Mouse (Mus musculus) midbrain, embryonic 10.5 days (tissue): ENCODE data around the gene 1700113H08Rik. TPM values are rescaled to one million over a fixed set of nuclear protein-coding genes. Genes with fewer than 3 reads are reported as not detected.
A peak's percentile ranks its signal among the peaks of the same experiment; 100 is the strongest.

Experiments used
- DNase-seq: peaks from one replicate; pipeline ENCODE4 v3.0.0-alpha.2; 2017; ENCODE audit warnings: low spot score
- H3K27ac ChIP-seq: fragments of 300-500 bp; sonication (generic); replicated peaks from 2 replicates; pipeline ENCODE4 v1.5.1; 2016; ENCODE audit warnings: mild to moderate bottlenecking
- H3K27me3 ChIP-seq: fragments of 300-500 bp; sonication (generic); 2 replicates; pipeline ENCODE4 v1.6.1; 2016; ENCODE audit warnings: low read depth, mild to moderate bottlenecking; ENCODE audit not compliant: poor library complexity, severe bottlenecking
- H3K36me3 ChIP-seq: fragments of 300-500 bp; sonication (generic); 2 replicates; pipeline ENCODE4 v1.6.1; 2016; ENCODE audit warnings: mild to moderate bottlenecking, moderate library complexity
- H3K4me1 ChIP-seq: fragments of 300-500 bp; sonication (generic); 2 replicates; pipeline ENCODE4 v1.6.1; 2016
- H3K4me3 ChIP-seq: fragments of 300-500 bp; sonication (generic); 2 replicates; pipeline ENCODE4 v1.5.1; 2016; ENCODE audit warnings: mild to moderate bottlenecking, moderate library complexity
- H3K9me3 ChIP-seq: fragments of 300-500 bp; sonication (generic); replicated peaks from 2 replicates; pipeline ENCODE4 v1.6.1; 2016; ENCODE audit warnings: mild to moderate bottlenecking
- WGBS: fragments of 180-500 bp; shearing (Covaris S2); methylation state at CpG from one replicate; pipeline ENCODE4 v1.1.7; 2016; 5-methylcytosine and 5-hydroxymethylcytosine counted together
- polyA plus RNA-seq: library from polyadenylated mRNA; unstranded; fragments of >200 nt; fragmentation: Nextera tagmentation; extraction: Ambion mirVana; gene quantifications from 2 replicates; pipeline ENCODE4 v1.2.1, GENCODE M21; 2016

The 1700113H08Rik gene
- 0.20 and 0.36 TPM in 2 replicates for polyA plus RNA-seq

DNA sequence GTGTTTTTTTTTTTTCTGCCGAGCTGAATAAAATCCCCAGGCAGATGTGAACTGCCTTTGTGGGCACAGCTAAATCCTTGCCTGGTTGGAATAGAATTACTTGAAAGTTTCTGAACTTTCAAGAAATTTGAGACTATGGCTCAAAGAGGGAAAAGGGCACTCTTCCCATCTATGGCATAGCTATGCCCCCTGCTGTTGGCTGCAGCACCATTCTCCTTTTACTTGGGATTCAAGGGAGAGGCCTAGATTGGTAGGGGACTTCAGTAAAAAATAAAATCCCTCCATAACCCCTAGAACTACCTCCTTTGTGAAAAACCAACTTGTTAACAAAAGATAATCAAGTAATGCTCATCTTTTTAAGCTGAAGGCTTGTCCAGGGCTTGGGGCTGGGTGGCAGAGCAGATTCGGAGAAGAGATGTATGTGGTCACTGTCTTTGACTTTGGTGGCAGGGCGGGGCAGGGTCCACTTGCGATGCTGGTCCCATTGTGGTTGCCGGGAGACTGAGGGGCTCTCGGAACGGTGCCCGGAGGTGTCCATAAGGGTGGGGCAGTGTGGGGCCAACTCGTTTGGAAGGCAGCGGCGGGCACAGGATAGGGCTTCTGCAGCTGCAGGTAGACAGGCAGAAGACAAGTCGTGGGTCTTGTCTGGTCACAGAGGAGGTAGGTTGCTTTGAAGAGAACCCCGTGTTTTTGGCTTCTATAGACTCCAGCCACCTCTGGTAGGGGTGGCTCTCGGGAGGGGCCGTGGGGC, at the start of gene 1700113H08Rik:
Gene 1700113H08Rik (plus strand): TSS at position 546 of the 751 bp plus-strand sequence.
- peak; percentile 71 for DNase-seq
- H3K36me3 ChIP-seq = no peaks in the 10 kb centered on the region
- WGBS = 7% methylated on average over 15 of the region's 15 CpGs

DNA sequence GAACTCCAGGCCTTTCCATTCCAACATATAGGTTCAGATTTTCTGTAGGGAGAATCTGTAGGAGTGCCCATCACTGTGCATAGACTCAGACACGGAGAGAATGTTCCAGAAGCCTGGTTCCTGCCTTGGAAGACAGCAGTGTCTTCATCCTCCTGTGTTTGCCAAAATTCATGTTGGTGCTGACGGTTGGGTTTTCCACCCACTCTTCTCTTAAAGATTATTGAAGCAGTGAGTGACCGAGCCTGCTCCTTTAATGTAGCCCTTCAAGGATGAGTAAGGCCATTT, 49.7 kb upstream of the 1700113H08Rik start:
- 88% methylated on average over 3 of the region's 3 CpGs for WGBS
- no peak for DNase-seq
- no peaks in the 10 kb centered on the region for H3K9me3 ChIP-seq
- no peaks in the 10 kb centered on the region for H3K27me3 ChIP-seq
- H3K27ac ChIP-seq = no peak overlapping the region
- no peaks in the 10 kb centered on the region for H3K4me1 ChIP-seq
- H3K36me3 ChIP-seq = no peaks in the 10 kb centered on the region
- no peak overlapping the region for H3K4me3 ChIP-seq

More for the DNA sequence above, at the start of gene 1700113H08Rik:
- Histone ChIP-seq H3K4me1 (peaks cover 51% of the 10 kb centered on the region), H3K9me3 (no peaks in the 10 kb centered on the region), H3K27me3 (peaks cover 32% of the 10 kb centered on the region), H3K27ac (peak within 1 kb of the TSS; percentile 92), H3K4me3 (peak within 1 kb of the TSS; percentile 54)

- Histone ChIP-seq H3K9me3 (no peaks in the 10 kb centered on the region), H3K27me3 (no peaks in the 10 kb centered on the region), H3K4me1 (peaks cover 20% of the 10 kb centered on the region), H3K36me3 (no peaks in the 10 kb centered on the region), H3K4me3 (no peak overlapping the region), H3K27ac (no peak overlapping the region)
- no peak for DNase-seq
- 96% methylated on average over 7 of the region's 7 CpGs for WGBS
These were observed 45.8 kb upstream of the 1700113H08Rik start for GRCm38 (mm10) chr10:87012087-87012486.

- WGBS = 88% methylated on average over 7 of the region's 7 CpGs
- peaks cover 26% of the 10 kb centered on the region for H3K4me1 ChIP-seq
- DNase-seq = no peak
- H3K36me3 ChIP-seq = no peaks in the 10 kb centered on the region
- peaks cover 11% of the 10 kb centered on the region for H3K27me3 ChIP-seq
- H3K4me3 ChIP-seq = no peak overlapping the region
- H3K27ac ChIP-seq = no peak overlapping the region
- H3K9me3 ChIP-seq = no peaks in the 10 kb centered on the region
These were observed 43.4 kb upstream of the 1700113H08Rik start for GRCm38 (mm10) chr10:87014391-87014965.

DNA sequence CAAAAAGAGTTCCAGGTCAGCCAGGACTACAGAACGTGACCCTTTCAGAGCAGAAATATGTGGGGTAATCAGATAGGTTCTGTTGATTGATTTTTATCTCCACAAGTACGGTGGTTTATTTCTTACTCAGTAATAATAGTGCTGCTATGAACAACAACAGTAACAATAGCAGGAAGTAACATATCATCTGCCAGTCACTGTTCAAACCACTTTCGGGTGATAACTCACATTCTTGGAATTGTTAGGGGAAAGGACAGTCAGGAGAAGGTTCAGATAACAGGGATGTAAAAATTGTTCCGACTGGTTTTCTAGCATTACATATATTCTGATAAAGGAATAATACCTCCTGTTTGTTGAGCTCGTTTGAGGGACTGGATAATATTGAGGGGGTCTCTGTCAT, 42.4 kb upstream of the 1700113H08Rik start:
- peaks cover 11% of the 10 kb centered on the region for H3K27me3 ChIP-seq
- H3K9me3 ChIP-seq = no peaks in the 10 kb centered on the region
- H3K4me1 ChIP-seq = peaks cover 28% of the 10 kb centered on the region
- WGBS = 81% methylated on average over 5 of the region's 5 CpGs
- no peak overlapping the region for H3K4me3 ChIP-seq
- no peak for DNase-seq
- no peak overlapping the region for H3K27ac ChIP-seq
- H3K36me3 ChIP-seq = no peaks in the 10 kb centered on the region

GRCm38 (mm10) chr10:87016151-87016692, 41.6 kb upstream of the 1700113H08Rik start:
- Histone ChIP-seq H3K27ac (peak overlapping the region; percentile 70), H3K27me3 (peaks cover 19% of the 10 kb centered on the region), H3K36me3 (no peaks in the 10 kb centered on the region), H3K4me1 (peaks cover 28% of the 10 kb centered on the region), H3K9me3 (no peaks in the 10 kb centered on the region), H3K4me3 (no peak overlapping the region)
- peak; percentile 46 for DNase-seq
- 37% methylated on average over 9 of the region's 9 CpGs for WGBS

- H3K36me3 ChIP-seq = no peaks in the 10 kb centered on the region
- no peak for DNase-seq
- no peaks in the 10 kb centered on the region for H3K9me3 ChIP-seq
- no peak overlapping the region for H3K27ac ChIP-seq
- H3K27me3 ChIP-seq = peaks cover 20% of the 10 kb centered on the region
- WGBS = 76% methylated on average over 9 of the region's 9 CpGs
- peaks cover 28% of the 10 kb centered on the region for H3K4me1 ChIP-seq
- no peak overlapping the region for H3K4me3 ChIP-seq
These were observed 39.0 kb upstream of the 1700113H08Rik start for GRCm38 (mm10) chr10:87018876-87019275.

DNA sequence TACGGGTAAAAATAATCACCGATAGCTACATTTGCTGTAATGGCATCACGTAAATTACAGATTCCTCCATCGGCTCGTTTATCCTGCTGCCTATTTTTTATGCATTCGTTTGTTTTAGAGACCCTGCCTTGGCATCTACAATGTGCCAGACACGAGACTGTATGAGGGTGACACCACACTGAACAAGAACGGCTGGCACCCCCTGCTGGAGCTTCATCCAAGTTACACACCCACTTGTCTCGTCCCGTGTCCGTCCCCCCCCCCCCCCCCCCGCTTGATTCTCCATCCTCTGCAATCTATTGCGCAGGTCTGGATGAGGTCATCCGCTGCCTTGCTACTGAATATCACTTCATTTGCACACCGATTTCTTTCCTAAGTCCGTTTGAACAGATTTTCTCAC, 37.1 kb upstream of the 1700113H08Rik start:
- Histone ChIP-seq H3K4me1 (peaks cover 26% of the 10 kb centered on the region), H3K4me3 (no peak overlapping the region), H3K27me3 (peaks cover 20% of the 10 kb centered on the region), H3K36me3 (no peaks in the 10 kb centered on the region), H3K27ac (no peak overlapping the region), H3K9me3 (no peaks in the 10 kb centered on the region)
- WGBS = 74% methylated on average over 16 of the region's 16 CpGs
- DNase-seq = peak; percentile 35

GRCm38 (mm10) chr10:87024884-87025283, 33.0 kb upstream of the 1700113H08Rik start:
- peak; percentile 85 for DNase-seq
- H3K27me3 ChIP-seq = peaks cover 13% of the 10 kb centered on the region
- 3% methylated on average over 8 of the region's 10 CpGs for WGBS
- H3K27ac ChIP-seq = no peak overlapping the region
- no peaks in the 10 kb centered on the region for H3K36me3 ChIP-seq
- peaks cover 12% of the 10 kb centered on the region; the same call in 1 of the 2 replicates for H3K4me1 ChIP-seq
- no peaks in the 10 kb centered on the region for H3K9me3 ChIP-seq
- H3K4me3 ChIP-seq = no peak overlapping the region

DNA sequence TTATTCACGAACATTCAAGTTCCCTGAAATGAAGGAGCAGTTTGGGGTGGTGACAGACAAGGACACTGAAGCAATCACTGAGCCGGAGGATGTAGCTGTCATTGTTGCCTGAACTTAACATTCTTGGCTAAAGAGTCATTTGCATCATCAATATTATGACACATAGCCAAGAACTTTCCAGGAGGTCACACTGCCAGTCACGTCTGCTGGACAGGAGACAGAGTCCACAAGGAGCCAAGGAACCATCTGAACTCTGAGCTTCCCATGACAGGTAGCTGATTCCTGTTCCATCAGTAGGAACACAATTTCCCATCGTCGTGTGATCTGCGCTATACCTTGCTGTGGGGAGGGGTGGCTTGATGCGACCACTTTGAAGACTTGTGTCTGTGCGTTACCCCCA, 25.1 kb upstream of the 1700113H08Rik start:
- 91% methylated on average over 8 of the region's 8 CpGs for WGBS
- H3K9me3 ChIP-seq = no peaks in the 10 kb centered on the region
- H3K36me3 ChIP-seq = no peaks in the 10 kb centered on the region
- no peak overlapping the region for H3K4me3 ChIP-seq
- DNase-seq = no peak
- peaks cover 29% of the 10 kb centered on the region for H3K4me1 ChIP-seq
- no peak overlapping the region for H3K27ac ChIP-seq
- H3K27me3 ChIP-seq = peaks cover under 1% of the 10 kb centered on the region

DNA sequence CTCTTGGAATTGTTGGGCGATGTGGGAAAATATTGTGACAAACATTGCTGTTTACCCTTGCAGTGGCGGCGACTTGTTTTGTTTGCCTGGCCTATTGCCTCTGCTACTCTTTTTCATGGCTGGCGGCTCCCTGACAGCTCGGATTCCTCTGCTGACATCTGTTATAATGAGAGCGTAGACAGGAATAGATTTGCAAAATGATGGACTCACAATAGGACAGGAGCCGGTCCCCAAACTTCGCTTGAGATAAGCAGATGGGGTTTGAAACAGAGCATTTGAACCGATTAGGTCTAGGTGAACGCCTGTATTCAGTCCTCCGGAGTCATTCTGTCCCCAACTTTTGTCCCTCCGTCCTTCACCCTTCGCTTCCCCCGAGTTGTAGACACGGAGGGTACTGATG, 22.0 kb upstream of the 1700113H08Rik start:
- peaks cover 32% of the 10 kb centered on the region for H3K4me1 ChIP-seq
- peak overlapping the region; percentile 64 for H3K27ac ChIP-seq
- no peak for DNase-seq
- peaks cover 4% of the 10 kb centered on the region for H3K27me3 ChIP-seq
- no peak overlapping the region for H3K4me3 ChIP-seq
- WGBS = 56% methylated on average over 15 of the region's 15 CpGs
- no peaks in the 10 kb centered on the region for H3K36me3 ChIP-seq
- H3K9me3 ChIP-seq = no peaks in the 10 kb centered on the region

DNA sequence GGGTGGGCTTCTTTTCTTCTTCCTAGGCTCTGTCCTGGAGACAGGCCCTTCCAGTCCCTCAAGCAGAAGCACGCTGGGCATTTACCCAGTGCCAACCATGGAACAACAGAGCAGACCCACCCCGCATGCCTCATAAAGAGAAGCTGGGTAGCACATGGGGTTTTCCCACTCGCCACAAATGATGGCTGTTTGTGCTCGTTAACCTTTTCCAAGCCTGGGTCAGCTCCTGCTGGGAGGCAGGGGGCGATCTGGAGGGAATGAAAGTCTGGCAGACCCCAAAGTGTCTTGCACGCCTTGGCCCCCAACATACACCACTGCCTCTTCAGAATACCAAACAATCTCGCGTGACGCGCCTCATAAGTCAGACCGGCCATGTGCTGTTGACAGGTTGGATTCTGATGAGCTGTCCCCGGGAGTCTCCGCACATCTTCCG, 21.6 kb upstream of the 1700113H08Rik start:
- Histone ChIP-seq H3K4me3 (no peak overlapping the region), H3K4me1 (peaks cover 35% of the 10 kb centered on the region), H3K36me3 (no peaks in the 10 kb centered on the region), H3K9me3 (no peaks in the 10 kb centered on the region), H3K27me3 (peaks cover 4% of the 10 kb centered on the region), H3K27ac (peak overlapping the region; percentile 64)
- WGBS = 55% methylated on average over 14 of the region's 14 CpGs
- DNase-seq = no peak

- peak overlapping the region; percentile 64 for H3K27ac ChIP-seq
- no peaks in the 10 kb centered on the region for H3K9me3 ChIP-seq
- H3K36me3 ChIP-seq = no peaks in the 10 kb centered on the region
- DNase-seq = no peak
- H3K4me1 ChIP-seq = peaks cover 37% of the 10 kb centered on the region
- 40% methylated on average over 5 of the region's 5 CpGs for WGBS
- H3K4me3 ChIP-seq = no peak overlapping the region
- H3K27me3 ChIP-seq = peaks cover 4% of the 10 kb centered on the region
These were observed 20.8 kb upstream of the 1700113H08Rik start for GRCm38 (mm10) chr10:87037062-87037461.
